Mouse (Mus musculus) embryonic facial prominence, embryonic 14.5 days (tissue): Measurements from ENCODE around the gene Ldlrad3. TPM values are rescaled to one million over a fixed set of nuclear protein-coding genes. Genes with fewer than 3 reads are reported as not detected.

Experiments used
- ATAC-seq: fragments of 200-750 bp; cut with Nextera tagmentation; 2 replicates; pipeline ENCODE4 v1.8.0; 2017; ENCODE audit warnings: low read depth, moderate number of reproducible peaks, moderate TSS enrichment
- DNase-seq: peaks from one replicate; pipeline ENCODE4 v3.0.0-alpha.2; 2015; ENCODE audit warnings: low spot score
- H3K27ac ChIP-seq: fragments of 300-500 bp; sonication (generic); replicated peaks from 2 replicates; pipeline ENCODE4 v1.5.1; 2014; ENCODE audit warnings: low read depth, mild to moderate bottlenecking, low read length, moderate library complexity
- H3K27me3 ChIP-seq: fragments of 300-500 bp; sonication (generic); replicated peaks from 2 replicates; pipeline ENCODE4 v1.6.1; 2014; ENCODE audit warnings: low read length; ENCODE audit not compliant: control insufficient read depth, insufficient read depth
- H3K36me3 ChIP-seq: fragments of 300-500 bp; sonication (generic); 2 replicates; pipeline ENCODE4 v1.6.1; 2014; ENCODE audit warnings: low read length, mixed read lengths; ENCODE audit not compliant: control insufficient read depth, insufficient read depth
- H3K4me1 ChIP-seq: fragments of 300-500 bp; sonication (generic); 2 replicates; pipeline ENCODE4 v1.6.1; 2014; ENCODE audit warnings: antibody characterized with exemption, low read length; ENCODE audit not compliant: control insufficient read depth, insufficient read depth
- H3K4me2 ChIP-seq: fragments of 300-500 bp; sonication (generic); 2 replicates; pipeline ENCODE4 v1.6.1; 2014; ENCODE audit warnings: low read depth, mild to moderate bottlenecking, low read length, moderate library complexity, mixed read lengths
- H3K4me3 ChIP-seq: fragments of 300-500 bp; sonication (generic); 2 replicates; pipeline ENCODE4 v1.5.1; 2014; ENCODE audit warnings: low read depth, mild to moderate bottlenecking, low read length
- H3K9ac ChIP-seq: fragments of 300-500 bp; sonication (generic); 2 replicates; pipeline ENCODE4 v1.6.1; 2014; ENCODE audit warnings: low read depth, mild to moderate bottlenecking, low read length, moderate library complexity, mixed read lengths
- H3K9me3 ChIP-seq: fragments of 300-500 bp; sonication (generic); 2 replicates; pipeline ENCODE4 v1.6.1; 2016; ENCODE audit warnings: low read length; ENCODE audit not compliant: control insufficient read depth
- WGBS: fragments of 180-500 bp; shearing (Covaris S2); extraction: QIAGEN DNeasy Blood & Tissue Kit; methylation state at CpG from one replicate; pipeline ENCODE4 v1.1.7; 2014; 5-methylcytosine and 5-hydroxymethylcytosine counted together
- polyA plus RNA-seq: library from polyadenylated mRNA; unstranded; fragments of >200 nt; fragmentation: Nextera tagmentation; extraction: Ambion mirVana; gene quantifications from 2 replicates; pipeline ENCODE4 v1.2.1, GENCODE M21; 2014

Gene Ldlrad3
- polyA plus RNA-seq, 1 experiment from 2014 or later = 48.2 TPM

DNA sequence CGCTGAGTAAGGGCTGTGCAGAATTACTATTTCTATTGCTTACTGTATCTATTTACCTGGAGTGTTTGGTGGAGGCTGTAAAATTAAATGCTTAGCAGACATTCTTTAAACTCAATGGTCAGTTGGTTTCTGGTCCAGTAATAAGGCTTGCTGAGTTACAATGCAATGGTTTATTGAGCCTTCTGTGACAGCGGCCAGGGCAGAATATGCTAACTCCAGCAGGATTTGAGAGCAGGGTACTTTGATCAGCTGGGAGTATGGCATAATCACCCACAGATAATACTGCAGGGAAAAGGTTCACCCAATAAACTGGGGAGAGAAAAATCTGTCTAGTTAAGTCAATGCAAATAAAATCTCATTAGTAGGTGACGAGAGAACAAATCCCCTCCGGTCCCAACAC, 220.2 kb downstream of the Ldlrad3 start:
- no peak for ATAC-seq
- H3K9me3 ChIP-seq = no peaks in the 10 kb centered on the region
- H3K27ac ChIP-seq = no peak overlapping the region
- DNase-seq = no peak
- no peak overlapping the region for H3K4me2 ChIP-seq
- peaks cover 3% of the 10 kb centered on the region for H3K4me1 ChIP-seq
- H3K27me3 ChIP-seq = no peaks in the 10 kb centered on the region
- no peak overlapping the region for H3K4me3 ChIP-seq
- no peak overlapping the region for H3K9ac ChIP-seq
- no peaks in the 10 kb centered on the region for H3K36me3 ChIP-seq
- 73% methylated on average over 4 of the region's 4 CpGs for WGBS

DNA sequence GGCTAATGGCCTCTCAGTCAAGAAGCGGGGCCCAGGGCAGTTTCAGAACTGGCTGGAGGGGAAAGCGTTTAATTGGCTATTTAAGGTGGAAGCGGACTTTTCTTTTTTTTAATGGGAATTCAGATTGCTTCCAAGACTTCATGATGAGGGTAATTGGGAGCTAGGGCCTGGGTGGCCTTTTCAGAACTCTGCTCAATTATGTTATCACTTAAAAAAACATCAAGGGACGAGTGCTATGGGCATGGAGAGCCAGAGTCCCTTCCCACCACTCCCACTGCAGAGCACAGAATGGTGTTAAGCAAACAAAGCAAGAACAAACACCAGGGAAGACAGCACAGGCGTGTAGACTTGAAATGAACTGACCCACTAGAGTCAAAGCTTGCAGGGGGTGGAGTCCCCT, 220.7 kb downstream of the Ldlrad3 start:
- no peak overlapping the region for H3K4me3 ChIP-seq
- H3K27me3 ChIP-seq = no peaks in the 10 kb centered on the region
- no peak for ATAC-seq
- no peaks in the 10 kb centered on the region for H3K36me3 ChIP-seq
- WGBS = 49% methylated on average over 5 of the region's 5 CpGs
- no peak overlapping the region for H3K27ac ChIP-seq
- H3K9ac ChIP-seq = no peak overlapping the region
- peaks cover 3% of the 10 kb centered on the region for H3K4me1 ChIP-seq
- no peak for DNase-seq
- H3K4me2 ChIP-seq = no peak overlapping the region
- H3K9me3 ChIP-seq = no peaks in the 10 kb centered on the region

DNA sequence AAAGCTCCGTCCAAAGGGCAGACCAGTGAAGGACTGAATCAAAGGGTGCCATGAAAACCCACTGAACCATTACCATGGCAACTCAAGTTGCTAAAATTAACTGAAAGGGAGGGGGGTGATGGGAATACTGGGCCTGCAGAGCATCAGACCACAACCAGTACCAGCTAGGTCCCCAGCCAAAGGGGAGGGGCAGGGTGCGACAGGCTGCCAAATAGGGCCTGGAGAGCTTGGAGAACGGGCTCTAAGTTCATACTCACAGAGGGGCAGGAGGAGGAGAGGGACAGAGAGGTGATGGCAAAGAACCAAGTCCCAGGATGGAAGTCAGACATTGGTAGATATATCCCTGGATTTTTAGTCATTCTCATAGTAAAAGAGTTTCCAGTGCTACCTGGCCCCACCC, 222.8 kb downstream of the Ldlrad3 start:
- no peak overlapping the region for H3K27ac ChIP-seq
- no peak for ATAC-seq
- H3K27me3 ChIP-seq = no peaks in the 10 kb centered on the region
- H3K9me3 ChIP-seq = no peaks in the 10 kb centered on the region
- no peak overlapping the region for H3K4me3 ChIP-seq
- no peaks in the 10 kb centered on the region for H3K36me3 ChIP-seq
- DNase-seq = no peak
- H3K9ac ChIP-seq = no peak overlapping the region
- no peaks in the 10 kb centered on the region; the same call in none of the 2 replicates for H3K4me1 ChIP-seq
- no peak overlapping the region for H3K4me2 ChIP-seq
- 79% methylated on average over 3 of the region's 3 CpGs for WGBS

DNA sequence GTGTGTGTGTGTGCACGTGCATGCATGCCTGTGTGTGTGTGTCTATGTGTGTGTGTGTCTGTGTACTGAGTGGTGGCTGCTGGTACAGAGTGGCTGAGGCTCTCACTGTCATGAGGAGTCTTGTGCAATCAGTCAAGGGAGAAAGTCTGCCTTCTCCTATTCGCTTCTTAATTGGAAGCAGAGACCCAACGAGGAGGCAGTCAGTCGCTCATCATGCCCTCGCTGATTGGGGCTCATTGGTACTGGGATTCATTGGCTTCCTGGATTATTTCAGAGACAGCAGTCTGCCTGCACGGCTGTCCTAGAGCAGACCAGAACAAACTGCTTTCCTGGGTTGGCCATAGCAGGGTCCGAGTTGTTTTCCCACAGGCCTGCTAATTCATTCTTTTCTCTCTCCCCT, 223.8 kb downstream of the Ldlrad3 start:
- DNase-seq = no peak
- no peak overlapping the region for H3K27ac ChIP-seq
- WGBS = 46% methylated on average over 7 of the region's 7 CpGs
- H3K36me3 ChIP-seq = no peaks in the 10 kb centered on the region
- no peaks in the 10 kb centered on the region; the same call in none of the 2 replicates for H3K4me1 ChIP-seq
- no peak overlapping the region for H3K4me2 ChIP-seq
- no peaks in the 10 kb centered on the region for H3K27me3 ChIP-seq
- ATAC-seq = no peak
- H3K4me3 ChIP-seq = no peak overlapping the region
- H3K9ac ChIP-seq = no peak overlapping the region
- no peaks in the 10 kb centered on the region for H3K9me3 ChIP-seq

DNA sequence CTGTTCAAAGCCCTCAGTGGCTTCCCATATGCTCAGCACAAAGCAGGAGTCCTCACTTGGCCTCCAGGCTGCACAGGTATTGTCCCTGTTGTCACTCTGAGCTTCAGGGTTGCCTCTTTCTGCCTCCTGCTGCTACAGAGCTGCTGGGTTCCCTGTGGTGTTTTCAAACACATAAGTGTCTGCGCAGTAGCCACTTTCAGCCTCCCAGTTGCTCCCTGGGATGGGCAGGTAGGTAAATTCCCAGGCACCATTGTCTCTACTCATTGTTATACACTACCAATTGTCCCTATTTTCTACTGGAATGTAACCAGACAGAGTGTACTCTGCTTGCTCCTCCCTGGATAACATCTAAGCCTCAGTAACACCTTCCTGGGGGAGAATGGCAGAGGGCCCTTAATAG, 224.8 kb downstream of the Ldlrad3 start:
- no peak overlapping the region for H3K4me2 ChIP-seq
- no peaks in the 10 kb centered on the region for H3K27me3 ChIP-seq
- no peak overlapping the region for H3K27ac ChIP-seq
- DNase-seq = no peak
- H3K4me3 ChIP-seq = no peak overlapping the region
- WGBS = 71% methylated on average over 1 of the region's 1 CpGs
- H3K36me3 ChIP-seq = no peaks in the 10 kb centered on the region
- H3K9me3 ChIP-seq = no peaks in the 10 kb centered on the region
- no peaks in the 10 kb centered on the region; the same call in 1 of the 2 replicates for H3K4me1 ChIP-seq
- no peak for ATAC-seq
- no peak overlapping the region for H3K9ac ChIP-seq

DNA sequence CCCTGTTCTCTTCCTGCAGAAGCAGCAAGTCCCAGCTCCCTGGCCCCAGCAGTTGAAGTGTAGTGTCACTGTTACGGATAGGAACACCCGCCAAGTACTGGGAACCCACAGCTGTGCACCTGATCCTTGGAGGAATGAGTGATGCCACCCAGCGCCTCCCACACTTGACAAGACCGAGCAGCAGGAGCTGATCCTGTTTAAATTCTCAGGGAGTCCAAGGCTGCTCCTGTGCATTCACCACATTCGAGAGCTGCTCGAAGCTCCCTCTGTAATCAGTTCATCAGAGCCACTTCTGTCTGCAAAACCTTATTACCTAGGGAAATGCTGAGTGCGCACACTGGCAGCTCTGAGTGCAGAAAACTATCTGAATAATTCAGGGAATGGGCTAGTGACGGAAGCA, 225.5 kb downstream of the Ldlrad3 start:
- H3K4me1 ChIP-seq = no peaks in the 10 kb centered on the region; the same call in 1 of the 2 replicates
- no peak overlapping the region for H3K4me3 ChIP-seq
- WGBS = 71% methylated on average over 8 of the region's 8 CpGs
- no peaks in the 10 kb centered on the region for H3K27me3 ChIP-seq
- no peak for ATAC-seq
- no peak overlapping the region for H3K4me2 ChIP-seq
- no peak overlapping the region for H3K9ac ChIP-seq
- H3K36me3 ChIP-seq = no peaks in the 10 kb centered on the region
- no peak overlapping the region for H3K27ac ChIP-seq
- no peaks in the 10 kb centered on the region for H3K9me3 ChIP-seq
- no peak for DNase-seq

DNA sequence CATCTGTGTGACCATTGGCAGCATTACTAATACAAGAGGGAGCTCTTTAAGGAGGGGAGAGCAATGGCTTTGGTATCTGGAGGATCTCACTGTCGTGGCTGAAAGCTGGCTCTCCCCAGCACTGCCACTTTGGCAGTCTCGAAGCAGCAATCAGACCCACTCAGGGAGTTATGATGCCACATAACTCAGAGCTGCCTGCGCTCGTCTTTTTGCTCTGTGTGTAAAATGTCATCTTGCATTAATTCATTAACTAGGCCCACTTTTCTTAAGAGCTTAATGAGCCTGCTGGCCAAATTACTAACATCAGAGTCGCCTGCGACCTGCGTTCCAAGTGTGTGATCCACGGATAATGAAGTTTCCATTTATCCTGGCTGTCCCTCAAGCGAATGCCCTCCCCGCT, 230.1 kb downstream of the Ldlrad3 start:
- H3K36me3 ChIP-seq = peaks cover 33% of the 10 kb centered on the region
- WGBS = 51% methylated on average over 10 of the region's 10 CpGs
- H3K9ac ChIP-seq = no peak overlapping the region
- H3K4me2 ChIP-seq = no peak overlapping the region
- no peaks in the 10 kb centered on the region for H3K9me3 ChIP-seq
- no peak for ATAC-seq
- no peak for DNase-seq
- no peak overlapping the region for H3K4me3 ChIP-seq
- no peak overlapping the region for H3K27ac ChIP-seq
- H3K27me3 ChIP-seq = no peaks in the 10 kb centered on the region
- H3K4me1 ChIP-seq = no peaks in the 10 kb centered on the region

DNA sequence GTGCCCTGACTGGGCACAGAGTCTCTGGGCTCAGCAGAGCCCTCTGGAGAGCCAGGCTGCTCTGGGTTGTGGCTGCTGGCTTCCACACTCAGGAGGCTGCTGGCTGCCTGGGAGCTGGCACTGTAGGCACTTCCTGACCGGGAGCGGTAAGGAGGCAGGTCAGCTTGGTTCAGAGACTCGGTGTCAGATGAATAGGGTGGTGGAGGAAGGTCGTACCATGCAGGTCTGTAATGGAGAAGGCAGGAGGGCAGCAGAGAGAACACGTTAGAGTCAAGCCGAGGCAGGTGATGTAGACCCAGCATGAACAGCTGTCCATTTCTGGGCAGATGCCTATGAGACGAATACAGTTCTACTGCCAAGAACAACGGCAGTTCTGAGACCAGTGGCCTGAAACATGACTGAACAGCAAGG, 233.2 kb downstream of the Ldlrad3 start:
- Histone ChIP-seq H3K4me3 (no peak overlapping the region), H3K27me3 (no peaks in the 10 kb centered on the region), H3K4me2 (no peak overlapping the region), H3K9me3 (no peaks in the 10 kb centered on the region), H3K9ac (no peak overlapping the region), H3K4me1 (no peaks in the 10 kb centered on the region), H3K36me3 (peaks cover 39% of the 10 kb centered on the region), H3K27ac (no peak overlapping the region)
- ATAC-seq (no peak), DNase-seq (no peak)
- 80% methylated on average over 8 of the region's 8 CpGs for WGBS

DNA sequence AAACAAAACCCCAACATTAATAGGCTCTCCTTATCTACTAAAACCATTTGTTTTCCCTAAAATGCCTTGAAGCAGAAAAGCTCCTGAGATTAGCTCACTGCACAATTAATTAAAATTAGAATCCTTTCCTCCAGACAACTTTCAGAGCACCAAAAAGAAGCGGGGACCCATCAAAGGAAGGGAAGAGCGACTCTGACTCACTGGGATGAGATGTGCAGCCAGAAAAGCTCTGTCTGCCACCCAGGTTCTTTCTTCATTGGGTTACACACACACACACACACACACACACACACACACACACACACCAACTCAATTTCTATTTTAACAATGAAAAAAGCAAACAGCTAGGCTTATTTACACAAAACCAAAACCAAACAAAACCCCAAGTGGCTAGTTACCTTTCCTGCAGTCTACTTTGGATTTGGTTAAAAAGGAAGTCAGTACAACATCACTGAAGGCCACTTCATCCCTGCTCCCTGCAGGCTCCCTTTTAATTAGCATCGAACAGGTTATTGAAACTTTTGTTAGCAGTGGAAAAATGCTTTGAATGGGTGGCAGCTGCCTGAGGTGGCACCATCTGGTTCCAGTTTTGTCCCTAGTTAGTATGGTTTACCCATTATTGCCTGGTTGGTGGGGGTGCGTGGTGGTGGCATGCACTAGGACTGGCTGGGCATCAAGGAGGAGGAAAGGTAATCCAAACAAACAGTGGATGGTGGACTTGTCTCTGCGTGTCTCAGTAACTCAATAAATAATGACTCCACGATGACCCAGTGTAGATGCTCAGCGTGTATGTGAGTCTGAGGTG, 235.3 kb downstream of the Ldlrad3 start:
- WGBS = 67% methylated on average over 7 of the region's 7 CpGs
- Histone ChIP-seq H3K4me2 (no peak overlapping the region), H3K4me1 (no peaks in the 10 kb centered on the region), H3K36me3 (peaks cover 39% of the 10 kb centered on the region), H3K27ac (no peak overlapping the region), H3K27me3 (no peaks in the 10 kb centered on the region), H3K9me3 (no peaks in the 10 kb centered on the region), H3K9ac (no peak overlapping the region), H3K4me3 (no peak overlapping the region)
- DNase-seq (no peak), ATAC-seq (no peak)
